Mouse (Mus musculus): Measurements from ENCODE around the gene Ano6. TPM values are rescaled to one million over a fixed set of nuclear protein-coding genes. Genes with fewer than 3 reads are reported as not detected.

Gene Ano6
- polyA plus RNA-seq, 1 experiment = 22.8 TPM

DNA sequence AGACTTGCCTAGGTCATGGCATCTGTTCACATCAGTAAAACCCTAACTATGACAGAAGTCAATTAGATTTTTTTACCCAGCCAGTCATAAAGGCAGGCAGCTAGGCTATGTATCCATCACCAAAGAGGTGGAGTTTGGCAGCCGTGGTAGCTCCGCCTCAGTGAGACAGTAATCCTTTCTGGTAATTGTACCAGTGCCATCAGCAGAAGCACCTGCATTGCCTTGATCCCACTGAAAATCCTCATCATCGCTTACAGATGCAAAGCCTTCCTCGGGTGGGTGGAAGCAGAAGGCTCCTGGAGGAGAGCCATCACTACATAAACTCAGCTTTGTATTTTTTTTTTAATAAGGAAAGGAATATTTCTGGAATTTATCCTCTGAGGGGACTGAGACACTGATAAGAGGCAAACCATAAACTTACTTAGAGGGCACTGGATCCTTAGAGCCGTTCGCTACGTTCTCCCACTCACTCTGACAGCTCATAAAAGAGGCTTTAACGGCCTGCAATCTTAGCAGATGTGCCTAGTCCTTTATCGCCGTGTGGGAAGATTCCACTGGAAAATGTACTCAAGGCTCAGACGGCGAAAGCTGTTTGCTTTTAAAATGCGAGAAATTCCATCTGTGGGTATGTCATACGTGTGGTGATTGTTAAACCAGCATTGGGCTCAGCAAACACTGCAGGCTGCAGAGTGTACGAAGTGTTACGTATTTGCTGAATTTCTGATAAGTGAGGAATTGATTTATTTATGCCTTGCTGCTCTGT, 140.6 kb downstream of the Ano6 start:
- no peak overlapping the region for H3K27ac ChIP-seq (ENCODE audit: insufficient read depth, low read length)
- TF ChIP-seq POLR2A (IDR thresholded peaks at IDR 0.05; ENCODE audit: low read depth, low read length) (no peak), CTCF (IDR thresholded peaks at IDR 0.05; ENCODE audit: extremely low read depth, insufficient read depth, insufficient read length, insufficient replicate concordance) (no peak)
- no peak for DNase-seq (ENCODE audit: low read depth in 1 of 2, low spot score in 2 of 2)
- no peaks in the 10 kb centered on the region for H3K4me1 ChIP-seq (ENCODE audit: control insufficient read depth, insufficient read depth, insufficient read length)
- H3K36me3 ChIP-seq (ENCODE audit: control insufficient read depth, insufficient read depth, low read length) = peaks cover 11% of the 10 kb centered on the region; the same call in 1 of the 2 replicates
- H3K27me3 ChIP-seq (ENCODE audit: control insufficient read depth, insufficient read depth, low read length) = no peaks in the 10 kb centered on the region
- 92% methylated on average over 16 of the region's 16 CpGs for WGBS
- H3K4me3 ChIP-seq (ENCODE audit: extremely low read depth, insufficient read depth, insufficient read length) = no peak overlapping the region

DNA sequence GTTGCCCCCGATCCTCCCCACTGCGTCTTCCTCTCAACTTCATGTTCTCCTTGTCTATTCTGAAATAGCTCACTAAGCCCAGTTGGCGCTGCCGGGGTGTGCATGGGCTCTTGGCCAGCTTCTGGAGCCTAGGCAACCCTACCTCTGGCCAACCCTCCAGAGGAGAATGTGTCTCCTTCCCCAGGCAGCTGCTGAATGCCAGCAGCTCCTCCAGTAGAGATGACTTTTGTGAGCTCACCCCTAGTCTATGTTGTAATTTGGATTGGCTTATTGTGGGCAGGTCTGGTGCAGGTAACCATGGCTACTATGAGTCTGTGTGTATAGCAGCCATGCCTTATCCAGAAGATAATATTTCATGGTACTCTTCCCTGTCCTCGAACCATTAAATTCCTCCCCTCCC, 141.7 kb downstream of the Ano6 start:
- no peak overlapping the region for H3K27ac ChIP-seq (ENCODE audit: insufficient read depth, low read length)
- WGBS = 93% methylated on average over 5 of the region's 5 CpGs
- no peak overlapping the region for H3K4me3 ChIP-seq (ENCODE audit: extremely low read depth, insufficient read depth, insufficient read length)
- DNase-seq (ENCODE audit: low read depth in 1 of 2, low spot score in 2 of 2) = no peak
- peaks cover 10% of the 10 kb centered on the region; the same call in 1 of the 2 replicates for H3K36me3 ChIP-seq (ENCODE audit: control insufficient read depth, insufficient read depth, low read length)
- H3K4me1 ChIP-seq (ENCODE audit: control insufficient read depth, insufficient read depth, insufficient read length) = no peaks in the 10 kb centered on the region
- H3K27me3 ChIP-seq (ENCODE audit: control insufficient read depth, insufficient read depth, low read length) = no peaks in the 10 kb centered on the region
- TF ChIP-seq CTCF (IDR thresholded peaks at IDR 0.05; ENCODE audit: extremely low read depth, insufficient read depth, insufficient read length, insufficient replicate concordance) (no peak), POLR2A (IDR thresholded peaks at IDR 0.05; ENCODE audit: low read depth, low read length) (no peak)

DNA sequence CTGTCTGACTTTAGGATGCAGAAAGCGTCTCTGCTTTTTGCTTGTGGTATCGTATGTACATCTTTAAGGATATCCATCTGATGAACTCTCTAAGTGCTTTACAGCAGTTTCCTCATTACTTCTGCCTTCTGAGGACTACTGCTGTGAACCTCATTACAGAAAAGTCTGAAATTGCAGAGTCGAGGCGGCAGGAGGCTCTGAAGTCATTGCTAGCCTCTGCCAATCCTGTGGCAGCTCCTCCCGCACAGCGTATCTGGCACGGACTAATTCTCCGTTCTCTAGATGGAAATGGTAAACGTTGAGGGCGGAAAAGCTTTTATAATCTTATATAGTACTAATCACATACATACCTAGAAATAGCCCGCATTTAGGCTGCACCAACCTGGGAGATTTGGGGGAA, 144.5 kb downstream of the Ano6 start:
- TF ChIP-seq CTCF (IDR thresholded peaks at IDR 0.05; ENCODE audit: extremely low read depth, insufficient read depth, insufficient read length, insufficient replicate concordance) (no peak), POLR2A (IDR thresholded peaks at IDR 0.05; ENCODE audit: low read depth, low read length) (no peak)
- no peak for DNase-seq (ENCODE audit: low read depth in 1 of 2, low spot score in 2 of 2)

DNA sequence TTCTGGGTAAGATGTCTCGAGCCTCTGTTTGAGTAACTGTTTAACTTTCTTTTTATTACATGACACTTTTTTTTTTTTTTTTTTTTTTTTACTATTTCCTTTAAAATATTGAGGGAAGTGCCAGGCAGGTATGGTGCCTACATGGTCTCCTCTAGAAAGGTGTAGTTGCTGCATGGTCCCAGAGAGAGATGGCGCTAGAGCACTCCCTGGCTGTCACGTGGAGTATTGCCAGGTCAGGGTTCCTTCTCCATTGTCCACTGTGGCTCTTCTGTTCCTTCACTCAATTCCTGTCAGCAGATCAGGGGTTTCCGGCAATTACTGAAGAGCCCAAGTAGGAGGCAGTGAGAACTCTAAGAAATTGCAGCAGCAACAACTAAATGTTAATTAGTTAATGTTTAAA, 152.8 kb downstream of the Ano6 start:
- Histone ChIP-seq H3K4me3 (ENCODE audit: extremely low read depth, insufficient read depth, insufficient read length) (no peak overlapping the region), H3K4me1 (ENCODE audit: control insufficient read depth, insufficient read depth, insufficient read length) (no peaks in the 10 kb centered on the region), H3K36me3 (ENCODE audit: control insufficient read depth, insufficient read depth, low read length) (peaks cover 14% of the 10 kb centered on the region), H3K27me3 (ENCODE audit: control insufficient read depth, insufficient read depth, low read length) (no peaks in the 10 kb centered on the region), H3K27ac (ENCODE audit: insufficient read depth, low read length) (no peak overlapping the region)
- peak; percentile 11 to 51 for DNase-seq (ENCODE audit: low read depth in 1 of 2, low spot score in 2 of 2)
- TF ChIP-seq CTCF (IDR thresholded peaks at IDR 0.05; ENCODE audit: extremely low read depth, insufficient read depth, insufficient read length, insufficient replicate concordance) (peak; percentile 70; the same call in 1 of the 2 replicates), POLR2A (IDR thresholded peaks at IDR 0.05; ENCODE audit: low read depth, low read length) (no peak)
- 88% methylated on average over 4 of the region's 4 CpGs for WGBS

More for the DNA sequence above, 144.5 kb downstream of the Ano6 start:
- Histone ChIP-seq H3K4me3 (ENCODE audit: extremely low read depth, insufficient read depth, insufficient read length) (no peak overlapping the region), H3K36me3 (ENCODE audit: control insufficient read depth, insufficient read depth, low read length) (peaks cover 8% of the 10 kb centered on the region; the same call in 1 of the 2 replicates), H3K27ac (ENCODE audit: insufficient read depth, low read length) (no peak overlapping the region), H3K27me3 (ENCODE audit: control insufficient read depth, insufficient read depth, low read length) (no peaks in the 10 kb centered on the region), H3K4me1 (ENCODE audit: control insufficient read depth, insufficient read depth, insufficient read length) (no peaks in the 10 kb centered on the region)
- WGBS = 94% methylated on average over 11 of the region's 11 CpGs

DNA sequence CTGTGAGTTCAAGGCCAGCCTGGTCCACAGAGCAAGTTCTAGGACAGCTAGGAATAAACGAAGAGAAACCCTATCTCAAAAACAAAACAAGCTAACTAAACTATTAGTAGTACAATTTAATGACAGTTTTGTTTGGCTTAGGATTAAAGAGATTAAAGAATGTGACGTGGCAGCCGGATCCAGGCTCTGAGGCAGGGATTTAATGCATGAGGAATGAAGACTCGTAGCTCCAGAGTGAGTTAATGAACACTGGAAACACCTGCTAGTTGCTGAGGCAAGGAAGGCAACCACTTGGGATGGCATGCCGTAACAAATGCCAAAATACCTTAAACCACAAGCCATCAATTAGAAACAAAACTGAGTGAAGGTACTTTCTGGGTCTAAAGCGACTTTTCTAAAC, 153.7 kb downstream of the Ano6 start:
- 96% methylated on average over 6 of the region's 6 CpGs for WGBS
- Histone ChIP-seq H3K27ac (ENCODE audit: insufficient read depth, low read length) (no peak overlapping the region), H3K4me3 (ENCODE audit: extremely low read depth, insufficient read depth, insufficient read length) (no peak overlapping the region), H3K4me1 (ENCODE audit: control insufficient read depth, insufficient read depth, insufficient read length) (no peaks in the 10 kb centered on the region), H3K27me3 (ENCODE audit: control insufficient read depth, insufficient read depth, low read length) (no peaks in the 10 kb centered on the region), H3K36me3 (ENCODE audit: control insufficient read depth, insufficient read depth, low read length) (peaks cover 16% of the 10 kb centered on the region)
- DNase-seq (ENCODE audit: low read depth in 1 of 2, low spot score in 2 of 2) = no peak
- TF ChIP-seq CTCF (IDR thresholded peaks at IDR 0.05; ENCODE audit: extremely low read depth, insufficient read depth, insufficient read length, insufficient replicate concordance) (no peak), POLR2A (IDR thresholded peaks at IDR 0.05; ENCODE audit: low read depth, low read length) (no peak)

DNA sequence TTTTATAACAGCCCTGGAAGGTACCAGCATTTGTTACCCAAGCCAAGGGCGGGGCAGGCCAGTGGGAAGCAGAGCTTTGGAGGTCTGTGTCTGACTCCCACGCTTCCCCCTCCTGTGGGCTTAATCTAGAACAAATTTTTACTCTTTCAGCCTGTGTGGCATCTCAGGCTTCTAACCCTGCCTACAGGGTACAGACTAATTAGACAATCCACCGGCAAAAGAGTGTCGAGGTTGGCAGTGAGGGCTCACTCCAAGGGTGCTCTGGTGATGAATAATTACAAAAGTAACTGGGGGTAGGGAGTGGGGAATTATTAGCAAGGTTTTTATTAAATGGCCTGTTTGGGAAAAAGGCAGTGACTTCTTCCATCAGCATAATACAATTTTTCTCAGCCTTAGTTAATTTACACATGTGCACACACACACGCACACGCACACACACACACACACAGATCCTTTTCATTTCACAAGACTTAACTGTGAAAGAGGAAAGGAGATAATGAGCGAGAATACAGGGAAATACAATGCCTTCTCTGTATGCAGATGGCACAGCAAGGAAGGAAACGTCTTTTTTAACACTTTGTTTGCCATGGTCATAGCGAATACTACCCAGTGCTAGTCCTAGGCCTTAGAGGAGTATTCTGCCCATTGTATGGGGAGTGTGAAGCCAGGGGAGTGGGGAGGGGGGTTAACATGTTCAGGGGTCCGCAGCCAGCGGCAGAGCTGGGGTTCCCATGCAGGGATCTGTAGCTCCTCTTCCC, 155.5 kb downstream of the Ano6 start:
- Histone ChIP-seq H3K27me3 (ENCODE audit: control insufficient read depth, insufficient read depth, low read length) (no peaks in the 10 kb centered on the region), H3K4me3 (ENCODE audit: extremely low read depth, insufficient read depth, insufficient read length) (no peak overlapping the region), H3K27ac (ENCODE audit: insufficient read depth, low read length) (no peak overlapping the region), H3K36me3 (ENCODE audit: control insufficient read depth, insufficient read depth, low read length) (peaks cover 22% of the 10 kb centered on the region), H3K4me1 (ENCODE audit: control insufficient read depth, insufficient read depth, insufficient read length) (no peaks in the 10 kb centered on the region)
- DNase-seq (ENCODE audit: low read depth in 1 of 2, low spot score in 2 of 2) = no peak
- TF ChIP-seq CTCF (IDR thresholded peaks at IDR 0.05; ENCODE audit: extremely low read depth, insufficient read depth, insufficient read length, insufficient replicate concordance) = no peak
- no peak for TF ChIP-seq POLR2A (IDR thresholded peaks at IDR 0.05; ENCODE audit: low read depth, low read length)
- WGBS = 87% methylated on average over 11 of the region's 11 CpGs

Data from spleen, adult 2 months (tissue).